Mouse (Mus musculus) spleen, postnatal 14 days (tissue): ENCODE results near the gene Klhl11.

Experiments
- DNase-seq, 2 experiments: peaks; one replicate each; pipeline ENCODE4 v3.0.0; 2021 to 2022; ENCODE audit warnings: low spot score in 2 of 2

The Klhl11 gene

DNA sequence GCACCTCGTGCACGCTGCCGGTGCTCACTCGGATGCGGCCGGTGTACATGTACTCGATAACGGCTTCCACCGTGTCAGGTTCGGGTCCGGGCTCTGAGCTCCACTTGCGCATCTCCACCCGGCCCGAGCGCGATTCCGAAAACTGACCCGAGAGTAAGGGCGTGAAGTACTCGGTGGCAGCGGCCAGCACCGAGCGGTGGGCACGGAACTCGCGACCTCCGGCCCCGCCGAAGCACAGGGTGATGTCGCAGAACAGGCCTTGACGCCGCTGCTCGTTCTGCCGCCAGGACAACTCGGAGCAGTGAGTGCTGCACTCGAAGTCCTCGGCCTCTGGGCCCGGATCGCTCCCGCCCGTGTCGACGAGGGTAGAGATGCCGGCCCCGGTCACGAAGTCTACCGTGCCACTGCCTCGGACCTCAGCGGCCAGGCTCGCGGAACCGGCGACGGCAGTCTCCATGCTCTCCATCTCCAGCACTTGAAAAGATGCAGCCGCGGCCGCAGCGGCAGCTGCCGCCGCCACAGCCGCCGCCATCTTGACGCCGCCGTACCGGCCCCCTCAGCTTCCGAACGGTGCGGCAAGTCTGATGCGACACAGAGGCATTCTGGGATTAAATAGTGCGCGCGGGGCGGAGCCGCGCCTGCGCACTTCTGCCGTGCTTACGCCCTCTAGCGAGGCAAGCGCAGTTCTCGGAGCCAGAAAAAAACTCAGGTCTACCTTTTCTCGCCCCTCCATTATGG, at the start of gene Klhl11:
Gene Klhl11, minus strand, starts transcription at position 545 of the 738 bp plus-strand sequence.
- DNase-seq: peak; percentile 84 to 90

GRCm38 (mm10) chr11:100520838-100521237, 48.3 kb upstream of the Klhl11 start:
- DNase-seq: no peak

GRCm38 (mm10) chr11:100519188-100519587, 46.6 kb upstream of the Klhl11 start:
- DNase-seq: no peak

- no peak for DNase-seq
Observed at GRCm38 (mm10) chr11:100518188-100518591, 45.6 kb upstream of the Klhl11 start.

- DNase-seq: no peak
Observed at GRCm38 (mm10) chr11:100516291-100516690, 43.8 kb upstream of the Klhl11 start.

DNA sequence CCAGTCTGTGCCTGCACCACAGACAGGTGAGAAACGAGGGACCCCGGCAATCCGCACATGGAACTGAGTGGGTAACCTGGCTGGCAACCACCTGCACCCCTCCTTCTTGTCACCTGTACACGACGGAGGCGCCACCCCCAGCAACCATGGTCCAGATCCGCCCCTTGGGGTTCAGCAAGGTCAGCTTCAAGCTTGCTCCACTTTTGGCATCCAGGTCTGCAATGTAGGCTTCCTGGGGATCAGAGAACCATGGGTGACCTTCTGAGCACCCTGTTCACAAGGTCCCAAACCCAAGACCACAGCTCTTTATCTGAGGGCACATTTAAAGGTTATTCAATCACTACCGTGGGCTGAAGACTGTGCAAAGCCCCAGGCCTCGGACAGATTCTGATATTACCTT, 43.2 kb upstream of the Klhl11 start:
- DNase-seq: no peak

DNA sequence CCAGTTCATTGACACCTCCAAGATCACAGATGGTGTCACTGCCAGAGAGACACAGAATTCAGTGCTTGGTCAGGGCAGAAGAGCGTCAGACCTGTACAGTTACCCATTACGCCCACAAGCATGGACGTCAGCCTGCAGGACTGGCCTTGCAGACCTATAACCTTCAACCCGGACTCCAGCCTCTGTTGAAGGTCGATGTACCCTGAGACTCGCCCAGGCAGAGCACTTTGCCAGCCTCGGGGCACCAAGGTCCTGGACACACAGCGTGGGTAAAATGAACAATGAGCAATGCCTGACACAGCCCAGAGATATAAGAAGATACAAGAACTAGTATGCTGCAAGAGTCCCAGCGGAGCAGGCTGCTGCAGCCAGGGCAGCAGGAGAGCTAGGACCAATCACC, 42.5 kb upstream of the Klhl11 start:
- no peak for DNase-seq

DNA sequence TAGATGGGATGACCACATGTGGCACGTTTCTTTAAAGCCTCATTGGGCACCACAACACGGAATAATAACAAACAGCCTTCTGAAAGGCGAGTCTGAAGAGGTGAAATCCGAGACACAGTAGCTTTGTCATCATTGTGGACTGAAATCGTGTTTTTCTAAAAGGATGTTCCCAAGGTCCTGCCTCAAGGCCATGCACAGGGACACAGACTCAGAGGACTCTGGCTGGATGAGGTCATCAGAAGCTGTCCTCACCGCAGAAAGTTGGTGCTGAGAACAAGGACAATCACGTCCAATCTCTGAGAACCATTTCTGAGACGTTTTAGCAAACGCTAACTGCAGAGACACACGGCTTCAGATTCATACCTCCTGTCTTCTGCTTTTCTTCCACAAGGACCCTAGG, 41.2 kb upstream of the Klhl11 start:
- no peak for DNase-seq

- no peak for DNase-seq
Observed at GRCm38 (mm10) chr11:100512384-100512783, 39.8 kb upstream of the Klhl11 start.

DNA sequence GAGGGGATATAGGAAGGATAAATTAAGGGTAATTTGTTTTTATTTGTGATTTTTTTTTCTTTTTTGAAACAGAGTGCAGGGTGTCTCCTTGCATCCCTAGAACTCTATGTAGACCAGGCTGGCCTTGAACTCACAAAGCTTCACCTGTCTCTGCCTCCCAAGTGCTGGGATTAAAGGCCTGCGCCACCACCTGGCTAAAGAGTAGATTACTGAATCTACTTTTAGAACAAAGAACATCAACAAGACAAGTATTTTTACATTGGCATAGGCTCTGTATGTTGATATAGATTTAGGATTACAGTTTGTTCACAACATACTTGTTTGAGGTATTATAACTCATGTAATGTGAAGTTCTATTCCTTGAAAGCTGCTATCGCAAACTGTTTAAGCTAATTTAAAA, 38.0 kb upstream of the Klhl11 start:
- no peak for DNase-seq

DNA sequence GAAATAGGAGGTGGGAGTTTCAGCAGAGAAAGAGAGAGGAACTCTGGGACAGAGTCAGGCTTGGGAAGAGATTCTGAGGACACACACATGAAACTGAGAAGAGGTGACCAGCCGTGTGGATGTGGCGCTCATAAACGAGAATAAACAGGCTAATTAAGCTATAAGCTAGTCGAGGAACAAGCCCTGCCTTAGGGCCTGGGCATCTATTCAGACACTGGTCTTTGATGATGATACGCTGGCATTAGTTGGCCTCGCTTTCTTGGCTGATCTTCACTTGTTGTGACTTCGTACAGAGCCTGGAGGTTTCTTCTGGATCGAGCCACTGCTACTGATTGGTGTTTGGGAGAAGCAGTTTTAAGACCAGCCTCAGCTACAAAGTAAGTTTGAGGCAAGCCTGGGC, 33.5 kb upstream of the Klhl11 start:
- DNase-seq: no peak

- DNase-seq: no peak
Observed at GRCm38 (mm10) chr11:100504990-100505660, 32.6 kb upstream of the Klhl11 start.

DNA sequence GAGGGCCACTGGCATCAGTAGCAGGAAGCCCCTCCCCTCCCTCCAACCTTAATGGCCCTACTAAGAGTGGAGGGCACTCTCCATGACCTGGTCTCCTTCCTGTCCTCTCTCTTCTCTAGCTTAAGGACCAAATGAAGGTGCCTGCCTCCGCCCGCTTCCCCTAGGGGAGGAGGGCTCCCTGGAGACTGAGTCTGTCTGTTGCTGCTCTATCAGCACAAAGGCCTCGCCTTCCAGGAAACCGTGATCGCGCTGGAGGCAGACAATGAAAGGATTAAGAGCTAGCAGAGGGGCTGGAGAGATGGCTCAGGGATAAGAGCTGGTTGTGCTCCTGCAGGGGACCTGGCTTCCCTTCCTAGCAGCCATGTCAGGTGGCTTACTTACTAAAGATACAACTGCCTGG, 28.8 kb upstream of the Klhl11 start:
- DNase-seq: no peak

GRCm38 (mm10) chr11:100500651-100501050, 28.1 kb upstream of the Klhl11 start:
- no peak for DNase-seq

GRCm38 (mm10) chr11:100500241-100500640, 27.7 kb upstream of the Klhl11 start:
- no peak for DNase-seq

DNA sequence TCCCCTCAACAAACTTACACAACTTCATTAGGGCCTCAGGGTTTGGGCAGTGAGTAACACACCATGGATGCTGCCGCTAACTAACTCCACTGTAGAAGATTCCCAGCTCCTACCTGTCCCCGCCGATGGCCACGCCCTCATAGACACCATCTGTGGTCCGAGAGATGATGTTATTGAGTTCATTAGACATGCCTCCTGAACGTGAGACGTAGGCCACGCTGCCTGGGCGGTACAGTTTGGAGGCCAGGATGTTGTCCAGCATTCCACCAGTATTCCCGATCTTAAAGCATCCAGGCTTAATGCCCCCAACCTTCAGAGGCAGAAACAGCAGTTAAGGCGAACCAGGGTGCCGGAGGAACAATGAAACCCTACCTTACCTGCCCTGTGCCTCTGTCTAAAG, 21.2 kb upstream of the Klhl11 start:
- DNase-seq: no peak

DNA sequence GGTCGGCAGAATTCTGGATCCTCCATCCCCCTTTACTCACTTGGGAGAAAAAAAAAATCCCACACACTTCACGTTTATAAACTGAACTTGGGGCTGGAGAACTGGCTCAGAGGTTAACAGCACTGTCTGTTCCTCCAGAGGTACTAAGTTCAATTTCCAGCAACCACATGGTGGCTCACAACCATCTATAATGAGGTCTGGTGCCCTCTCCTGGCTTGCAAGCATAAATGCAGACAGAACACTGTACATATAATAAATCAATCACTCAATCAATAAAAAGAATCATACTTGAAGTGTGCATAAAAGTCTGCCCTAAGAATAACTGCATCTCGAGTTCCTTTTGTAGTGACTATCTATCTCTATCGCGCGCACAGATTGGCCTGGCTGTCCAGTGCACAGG, 18.4 kb upstream of the Klhl11 start:
- no peak for DNase-seq

- peak in 1 of 2 experiments; percentile 19 for DNase-seq
Observed at GRCm38 (mm10) chr11:100485801-100486538, 13.4 kb upstream of the Klhl11 start.

DNA sequence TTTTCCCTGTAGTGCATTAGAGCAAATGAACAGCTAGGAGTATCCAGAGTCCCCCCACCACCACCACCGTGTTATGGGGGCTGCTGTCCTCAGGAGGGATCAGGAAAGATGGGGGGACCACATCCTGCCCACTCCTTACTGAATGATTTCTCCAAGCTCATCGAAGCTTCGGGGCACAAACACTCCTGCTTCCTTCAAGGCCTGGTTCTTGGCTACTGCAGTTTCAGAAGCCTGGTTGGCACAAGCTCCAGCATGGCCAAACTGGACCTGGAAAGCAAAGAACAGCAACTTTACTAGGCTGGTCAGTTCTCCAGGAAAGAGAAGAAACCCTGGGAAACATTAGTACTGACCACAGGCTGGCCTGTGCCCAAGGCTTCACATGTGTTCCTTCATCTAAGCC, 11.9 kb upstream of the Klhl11 start:
- DNase-seq: no peak

GRCm38 (mm10) chr11:100479152-100479551, 6.6 kb upstream of the Klhl11 start:
- no peak for DNase-seq

GRCm38 (mm10) chr11:100476281-100476680, 3.7 kb upstream of the Klhl11 start:
- DNase-seq: no peak

- no peak for DNase-seq
Observed at GRCm38 (mm10) chr11:100472935-100473295, 374 bp upstream of the Klhl11 start.
